Mouse (Mus musculus) C2C12 (cell line): ENCODE measurements around the gene Ifi209. TPM values are rescaled to one million over a fixed set of nuclear protein-coding genes. Genes with fewer than 3 reads are reported as not detected.
"Not testable (repeated sequence)": the region's sequence is repeated elsewhere in the genome, so short reads cannot be mapped to it uniquely, and the experiment has no call there.

Experiments used
- H3K27me3 ChIP-seq: one replicate; pipeline ENCODE4 v1.6.1; 2011; ENCODE audit not compliant: control insufficient read depth, insufficient read depth, insufficient read length
- H3K36me3 ChIP-seq: one replicate; pipeline ENCODE4 v1.6.1; 2011; ENCODE audit not compliant: control insufficient read depth, insufficient read depth
- H3K4me3 ChIP-seq: one replicate; pipeline ENCODE4 v1.5.1; 2011; ENCODE audit warnings: mild to moderate bottlenecking, control low read depth; ENCODE audit not compliant: poor library complexity, insufficient read depth, severe bottlenecking
- H3K79me2 ChIP-seq: one replicate; pipeline ENCODE4 v1.6.1; 2011; ENCODE audit not compliant: control insufficient read depth, insufficient read depth
- H3K79me3 ChIP-seq: one replicate; pipeline ENCODE4 v1.6.1; 2011; ENCODE audit warnings: low read depth, control low read depth
- H3ac ChIP-seq: one replicate; pipeline ENCODE3; 2011; ENCODE audit warnings: low read depth; ENCODE audit not compliant: control insufficient read depth, insufficient read length
- CEBPB ChIP-seq: IDR thresholded peaks from one replicate; pipeline ENCODE4 v1.6.1; 2011; ENCODE audit warnings: low read depth, mild to moderate bottlenecking, control low read depth, moderate library complexity
- CTCF ChIP-seq: IDR thresholded peaks from one replicate; pipeline ENCODE4 v1.5.1; 2011; ENCODE audit not compliant: control insufficient read depth, insufficient read depth, insufficient read length
- FOSL1 ChIP-seq: IDR thresholded peaks from one replicate; pipeline ENCODE4 v1.8.0; 2011; ENCODE audit warnings: mild to moderate bottlenecking, low read length; ENCODE audit not compliant: poor library complexity, insufficient read depth, severe bottlenecking
- MAX ChIP-seq: IDR thresholded peaks from one replicate; pipeline ENCODE4 v1.6.1; 2011; ENCODE audit warnings: mild to moderate bottlenecking, control low read depth
- MYOD1 ChIP-seq: IDR thresholded peaks from one replicate; pipeline ENCODE4 v1.6.1; 2011; ENCODE audit warnings: low read depth; ENCODE audit not compliant: control insufficient read depth, insufficient read length
- MYOG ChIP-seq: IDR thresholded peaks from one replicate; pipeline ENCODE4 v1.6.1; 2011; ENCODE audit not compliant: control insufficient read depth, insufficient read length; ENCODE audit errors: extremely low read depth
- USF1 ChIP-seq: IDR thresholded peaks from one replicate; pipeline ENCODE4 v1.6.1; 2011; ENCODE audit warnings: low read depth, mild to moderate bottlenecking, control low read depth, moderate library complexity
- long read RNA-seq, 2 experiments: library from polyadenylated mRNA; unstranded; transcript quantifications; one replicate each; pipeline ENCODE4 v2.0.0; 2019 to 2020
- polyA plus RNA-seq: library from polyadenylated mRNA; unstranded; fragments of >200 nt; fragmentation: generic; extraction: Trizol; gene quantifications from one replicate; pipeline ENCODE4 v1.2.1, GENCODE M21; 2012; ENCODE audit warnings: missing spikeins

Ifi209 gene
- polyA plus RNA-seq = not detected
- long read RNA-seq, experiment 1 = 0 reads
- long read RNA-seq, experiment 2 = 0 reads

DNA sequence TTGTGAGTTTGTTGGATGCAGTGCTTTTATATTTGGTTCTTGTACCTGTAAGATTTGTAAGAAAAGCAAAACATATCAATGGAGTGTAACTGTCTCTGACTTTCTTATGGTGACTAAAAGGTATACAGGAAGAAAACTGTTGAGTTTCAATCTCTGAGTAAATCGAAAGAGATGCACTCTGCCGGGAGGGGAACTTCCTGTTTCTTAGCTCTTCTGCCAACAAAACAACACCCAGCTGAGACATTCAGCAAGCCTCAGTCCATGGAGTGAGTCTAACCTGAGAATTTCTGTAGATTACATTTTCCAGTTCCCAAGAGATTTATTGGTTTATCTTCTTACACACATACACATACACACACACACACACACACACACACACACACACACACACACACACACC lies at the start of gene Ifi209:
Ifi209 (plus strand) TSS at position 296 of the 400 bp plus-strand sequence.
- H3K79me3 ChIP-seq, H3K79me2 ChIP-seq, H3K27me3 ChIP-seq, H3ac ChIP-seq, H3K4me3 ChIP-seq, H3K36me3 ChIP-seq: not testable (repeated sequence)

DNA sequence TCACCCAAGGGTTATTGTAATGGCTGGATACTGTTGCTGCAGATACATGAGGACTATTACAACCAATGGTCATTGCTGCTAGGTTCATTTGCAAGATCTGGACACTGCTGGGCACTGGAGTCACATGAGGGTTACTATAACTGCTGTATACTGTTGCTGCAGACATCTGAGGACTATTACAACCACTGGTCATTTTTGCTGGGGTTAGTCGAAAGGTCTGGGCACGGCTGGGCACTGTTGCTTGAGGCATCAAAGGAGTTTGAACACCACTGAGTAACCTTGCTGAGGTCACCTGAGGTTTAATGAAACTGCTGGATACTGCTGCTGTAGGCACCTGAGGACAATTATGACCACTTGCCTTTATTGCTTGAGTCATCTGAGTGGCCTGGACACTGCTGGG lies 41.0 kb upstream of the Ifi209 start:
- not testable (repeated sequence) for H3K36me3 ChIP-seq, H3K79me3 ChIP-seq

DNA sequence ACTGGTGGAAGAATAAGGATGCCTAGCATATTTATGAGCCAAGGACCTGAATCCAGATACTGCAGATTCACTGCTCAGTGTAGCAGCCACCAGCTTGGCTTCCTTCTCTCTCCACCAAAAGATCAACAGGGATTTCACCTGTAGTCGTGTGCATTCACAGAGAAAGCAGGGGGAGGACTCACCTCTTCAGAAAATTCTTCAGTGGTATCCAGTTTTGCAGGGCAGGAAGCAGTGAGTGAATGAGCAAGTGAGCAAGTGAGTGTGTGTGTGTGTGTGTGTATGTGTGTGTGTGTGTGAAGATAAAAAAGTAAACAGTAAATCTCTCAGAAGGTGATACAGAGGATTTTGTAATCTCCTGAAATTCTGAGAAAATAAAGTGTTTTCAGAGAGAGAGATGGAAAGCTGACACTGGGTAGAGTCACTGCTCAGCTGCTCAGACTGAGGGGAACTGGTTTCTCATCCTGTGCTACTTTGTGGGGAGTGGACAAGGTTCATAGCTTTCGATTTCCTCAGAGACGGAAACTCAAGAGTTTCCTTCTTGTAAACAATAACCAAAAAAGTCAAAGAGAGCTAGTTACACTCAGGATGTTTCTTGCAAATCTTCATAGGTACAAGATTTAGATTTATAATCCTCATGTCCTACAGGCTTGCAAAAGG lies 31.8 kb upstream of the Ifi209 start, which contains the start of gene Ifi213:
Ifi213 (minus strand) TSS at position 437 of the 657 bp plus-strand sequence.
- H3ac ChIP-seq, H3K79me2 ChIP-seq, H3K36me3 ChIP-seq, H3K27me3 ChIP-seq, H3K79me3 ChIP-seq, H3K4me3 ChIP-seq: not testable (repeated sequence)

More for the DNA sequence above, 41.0 kb upstream of the Ifi209 start:
- H3K79me2 ChIP-seq, H3ac ChIP-seq, H3K27me3 ChIP-seq, H3K4me3 ChIP-seq: not testable (repeated sequence)

DNA sequence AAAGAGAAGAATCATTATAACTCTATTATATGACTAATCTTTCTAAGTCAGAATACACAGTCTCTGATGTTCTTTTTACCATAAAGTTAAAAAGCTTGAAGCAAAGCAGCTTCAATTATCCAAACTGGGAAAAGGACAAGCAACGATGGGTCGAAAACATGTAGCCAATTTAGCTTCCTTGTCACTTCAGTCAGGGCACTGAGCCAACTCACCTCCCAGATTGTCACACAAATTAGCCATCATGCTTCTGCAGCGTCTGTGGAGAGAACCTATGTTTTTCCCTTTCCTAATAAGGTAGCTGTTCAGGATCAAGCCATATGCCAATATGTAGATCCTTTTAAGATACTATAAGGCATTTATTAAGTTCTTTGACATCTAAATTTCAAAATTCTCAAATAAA lies 20.4 kb upstream of the Ifi209 start:
- not testable (repeated sequence) for H3K36me3 ChIP-seq, H3K79me3 ChIP-seq, H3K27me3 ChIP-seq, H3K4me3 ChIP-seq, H3ac ChIP-seq, H3K79me2 ChIP-seq

DNA sequence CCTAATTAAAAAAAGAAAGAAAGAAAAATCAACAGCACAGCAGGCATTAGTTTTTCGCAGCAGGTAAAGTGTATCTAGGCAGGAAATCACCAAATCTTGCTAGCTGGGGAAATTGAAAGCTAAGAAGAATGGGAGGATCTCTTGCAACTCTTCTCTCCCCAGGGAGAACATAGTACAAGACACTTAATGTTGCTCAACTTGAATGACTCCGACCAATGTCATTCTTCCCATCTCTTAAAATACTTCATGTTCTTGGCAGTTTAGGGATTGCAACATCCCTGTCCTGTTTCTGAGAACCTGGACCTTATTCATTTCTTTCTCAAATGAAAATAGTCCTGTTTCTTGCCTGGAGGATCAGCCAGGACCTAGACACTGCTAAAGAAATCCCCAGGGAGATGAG lies 8.5 kb upstream of the Ifi209 start:
- not testable (repeated sequence) for H3K79me3 ChIP-seq, H3K27me3 ChIP-seq, H3K4me3 ChIP-seq, H3ac ChIP-seq, H3K79me2 ChIP-seq, H3K36me3 ChIP-seq

DNA sequence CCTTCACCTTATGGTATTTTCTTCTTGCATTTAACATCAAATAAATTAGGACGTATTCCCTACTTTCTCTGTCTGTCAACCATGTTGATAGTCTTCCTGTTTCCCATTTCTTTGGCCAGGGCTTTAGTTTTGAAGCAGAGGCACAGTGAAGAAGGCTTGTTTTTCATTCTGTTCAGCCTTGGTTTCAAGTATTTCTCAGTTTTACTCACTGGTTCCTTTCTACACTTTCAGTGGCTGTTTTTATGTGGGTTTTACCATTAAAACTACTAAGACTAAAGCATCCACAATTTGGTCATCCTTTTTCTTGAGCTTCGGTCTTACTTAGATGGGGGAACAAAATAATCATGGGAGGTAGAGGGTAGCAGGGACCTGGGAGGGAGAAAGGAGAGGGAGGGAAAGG lies 6.7 kb upstream of the Ifi209 start:
- no peaks in the 10 kb centered on the region for H3K79me3 ChIP-seq
- no peak overlapping the region for H3K4me3 ChIP-seq
- H3K79me2 ChIP-seq = no peaks in the 10 kb centered on the region
- H3K27me3 ChIP-seq = no peaks in the 10 kb centered on the region
- H3ac ChIP-seq = no peak overlapping the region
- H3K36me3 ChIP-seq = no peaks in the 10 kb centered on the region
- TF ChIP-seq MAX (no peak), CEBPB (no peak), MYOG (no peak), CTCF (no peak), USF1 (no peak), FOSL1 (no peak)

DNA sequence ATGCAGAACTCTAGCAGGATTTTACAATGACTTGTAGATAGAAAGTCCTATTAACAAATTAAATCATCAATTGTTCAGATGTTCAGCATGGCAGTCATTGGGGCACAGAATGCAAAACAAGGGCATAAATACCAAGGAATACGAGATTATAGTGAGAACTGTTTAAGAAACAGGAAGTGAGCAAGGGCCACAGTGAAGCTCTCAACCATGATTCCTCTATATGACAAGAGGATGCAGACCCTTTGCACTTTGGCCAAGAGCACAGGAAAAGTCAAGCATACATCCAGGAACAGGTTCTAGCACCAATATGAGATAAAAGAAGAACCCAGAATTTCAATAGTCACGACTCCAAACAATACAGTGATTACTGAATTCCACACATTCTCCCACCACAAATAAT lies 4.0 kb upstream of the Ifi209 start:
- no peaks in the 10 kb centered on the region for H3K27me3 ChIP-seq

More for the DNA sequence above, 4.0 kb upstream of the Ifi209 start:
- no peak overlapping the region for H3K4me3 ChIP-seq
- H3K79me3 ChIP-seq = no peaks in the 10 kb centered on the region
- TF ChIP-seq MYOG (no peak), USF1 (no peak), CEBPB (no peak), MYOD1 (no peak), CTCF (no peak)
- no peaks in the 10 kb centered on the region for H3K79me2 ChIP-seq
- H3ac ChIP-seq = no peak overlapping the region
- no peaks in the 10 kb centered on the region for H3K36me3 ChIP-seq
